Mouse (Mus musculus): ENCODE data around the gene Ckap5. TPM values are rescaled to one million over a fixed set of nuclear protein-coding genes. Genes with fewer than 3 reads are reported as not detected.

Ckap5 gene
- polyA plus RNA-seq, 1 experiment from 2014 or later: 153 TPM

DNA sequence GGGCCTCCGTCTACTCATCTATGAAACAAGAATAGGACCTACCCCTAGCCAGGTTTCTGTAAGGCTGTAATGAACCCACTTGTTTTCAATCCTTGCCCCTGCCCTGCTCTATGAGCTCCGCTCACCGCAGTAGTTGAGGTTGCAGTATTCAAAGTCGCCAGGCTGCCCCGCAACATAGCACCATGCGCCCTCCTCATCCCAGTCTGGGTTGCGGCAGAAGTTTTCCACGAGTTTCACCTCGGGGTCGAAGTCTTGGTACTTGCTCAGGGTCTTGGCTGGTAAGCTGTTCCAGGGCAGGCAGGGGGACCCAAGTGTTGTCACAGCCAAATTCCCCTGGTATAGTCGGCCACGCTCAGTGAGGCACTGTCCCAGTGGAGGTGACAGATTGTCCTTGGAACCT is 103.8 kb downstream of the Ckap5 start:
- Histone ChIP-seq H3K4me2 (replicated peaks) (no peak overlapping the region), H3K9me3 (no peaks in the 10 kb centered on the region), H3K27ac (no peak overlapping the region), H3K9ac (replicated peaks) (no peak overlapping the region), H3K27me3 (no peaks in the 10 kb centered on the region), H3K36me3 (no peaks in the 10 kb centered on the region), H3K4me1 (replicated peaks) (no peaks in the 10 kb centered on the region), H3K4me3 (replicated peaks) (no peak overlapping the region)
- no peak for ATAC-seq
- WGBS: 93% methylated on average over 12 of the region's 12 CpGs

DNA sequence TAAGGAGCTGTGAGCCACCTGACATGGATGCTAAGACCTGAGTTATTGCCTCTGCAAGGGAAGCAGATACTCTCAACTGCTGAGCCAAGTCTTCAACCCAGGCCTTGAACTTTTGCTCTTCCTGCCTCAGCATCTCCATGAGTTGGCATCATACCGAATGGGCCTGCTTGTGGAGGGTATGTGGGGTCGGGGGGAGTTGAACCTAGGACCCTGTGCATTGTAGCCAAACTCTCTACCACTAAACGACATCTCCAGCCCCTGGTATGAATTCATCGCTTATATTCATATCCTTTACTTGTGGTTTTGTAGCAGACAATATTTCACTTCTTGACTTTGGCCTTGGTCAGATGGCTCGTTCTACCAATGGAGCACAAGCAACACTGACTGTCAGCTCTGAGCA is 105.3 kb downstream of the Ckap5 start:
- no peaks in the 10 kb centered on the region for H3K27me3 ChIP-seq
- WGBS: 86% methylated on average over 5 of the region's 5 CpGs
- no peaks in the 10 kb centered on the region for H3K36me3 ChIP-seq
- no peak for ATAC-seq
- no peak overlapping the region for H3K4me2 ChIP-seq (replicated peaks)
- H3K4me1 ChIP-seq (replicated peaks): no peaks in the 10 kb centered on the region
- no peak overlapping the region for H3K27ac ChIP-seq
- no peak overlapping the region for H3K9ac ChIP-seq (replicated peaks)
- H3K4me3 ChIP-seq (replicated peaks): no peak overlapping the region
- H3K9me3 ChIP-seq: no peaks in the 10 kb centered on the region

DNA sequence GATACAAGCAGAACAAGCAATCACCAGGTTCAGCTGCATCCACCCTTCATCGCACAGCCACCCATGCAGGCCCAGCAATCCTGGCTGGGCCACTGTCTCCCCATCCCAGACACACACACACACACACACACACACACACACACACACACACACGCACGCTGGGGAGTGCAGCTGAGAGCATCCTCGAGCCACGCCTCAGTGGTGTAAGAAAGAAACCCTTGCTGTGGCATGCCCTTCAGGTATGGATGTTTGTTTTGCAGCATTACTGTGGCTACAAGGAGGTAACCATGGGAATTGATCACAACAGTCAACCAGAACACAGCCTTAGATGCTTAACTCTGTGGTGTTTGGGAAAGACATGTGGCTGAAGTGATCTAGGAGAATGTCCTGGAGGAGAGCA is 105.8 kb downstream of the Ckap5 start:
- Histone ChIP-seq H3K4me2 (replicated peaks) (no peak overlapping the region), H3K27me3 (no peaks in the 10 kb centered on the region), H3K9ac (replicated peaks) (no peak overlapping the region), H3K9me3 (no peaks in the 10 kb centered on the region), H3K36me3 (no peaks in the 10 kb centered on the region), H3K27ac (no peak overlapping the region), H3K4me1 (replicated peaks) (no peaks in the 10 kb centered on the region), H3K4me3 (replicated peaks) (no peak overlapping the region)
- 77% methylated on average over 5 of the region's 5 CpGs for WGBS
- ATAC-seq: no peak

DNA sequence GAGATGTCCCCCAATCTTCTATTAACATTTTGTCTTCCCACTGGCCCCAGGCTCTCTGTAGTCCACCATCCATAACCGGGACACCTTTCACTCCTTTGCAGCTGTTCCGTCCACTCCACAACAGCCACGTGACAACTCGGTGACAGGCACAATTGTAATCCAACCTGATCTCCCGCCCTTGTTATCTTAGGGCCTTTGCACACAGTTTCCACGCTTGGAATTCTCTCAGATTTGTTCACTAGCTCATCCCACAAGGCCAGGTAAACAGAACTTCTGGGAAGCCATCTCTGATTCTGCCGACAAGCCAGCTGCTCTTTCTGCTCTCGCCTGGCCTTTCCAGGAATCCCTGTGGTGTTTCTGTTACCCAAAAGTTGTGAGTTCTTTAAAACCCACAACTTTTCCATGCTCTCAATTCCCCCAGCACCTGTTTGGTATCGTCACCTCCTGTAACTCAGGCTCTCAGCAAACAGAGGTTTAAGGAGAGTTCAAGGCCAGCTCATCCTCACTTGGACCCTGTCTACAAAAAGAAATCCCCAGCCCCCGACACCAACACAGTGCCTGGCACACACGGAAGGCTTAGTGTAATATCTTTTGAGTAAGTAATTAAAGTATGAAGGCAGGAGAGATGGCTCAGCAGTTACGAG is 106.9 kb downstream of the Ckap5 start:
- H3K4me3 ChIP-seq (replicated peaks): no peak overlapping the region
- H3K4me1 ChIP-seq (replicated peaks): no peaks in the 10 kb centered on the region
- no peaks in the 10 kb centered on the region for H3K9me3 ChIP-seq
- 83% methylated on average over 12 of the region's 12 CpGs for WGBS
- ATAC-seq: no peak
- no peaks in the 10 kb centered on the region for H3K36me3 ChIP-seq
- H3K27ac ChIP-seq: no peak overlapping the region
- H3K4me2 ChIP-seq (replicated peaks): no peak overlapping the region
- no peaks in the 10 kb centered on the region for H3K27me3 ChIP-seq
- H3K9ac ChIP-seq (replicated peaks): no peak overlapping the region

DNA sequence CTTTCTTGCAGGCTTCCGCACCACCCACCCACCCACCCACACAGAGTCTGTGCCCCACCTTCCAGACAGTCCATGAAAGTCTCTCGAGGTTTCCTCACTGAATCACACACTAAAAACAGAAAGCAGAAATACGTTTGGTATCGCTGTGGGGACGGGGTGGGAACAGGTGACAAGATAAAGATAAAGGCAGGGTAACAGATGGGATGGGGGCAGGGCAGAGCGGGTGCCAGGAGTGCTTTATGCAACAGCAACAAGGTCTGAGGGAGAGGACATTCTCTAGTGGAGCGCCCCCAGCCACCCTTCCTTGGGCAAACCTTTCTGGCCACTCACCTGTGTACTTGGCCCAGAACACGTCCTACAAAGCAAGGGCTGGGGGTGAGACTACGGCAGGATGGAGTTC is 108.3 kb downstream of the Ckap5 start:
- ATAC-seq: no peak
- Histone ChIP-seq H3K4me2 (replicated peaks) (no peak overlapping the region), H3K9ac (replicated peaks) (no peak overlapping the region), H3K4me1 (replicated peaks) (no peaks in the 10 kb centered on the region), H3K4me3 (replicated peaks) (no peak overlapping the region), H3K27me3 (no peaks in the 10 kb centered on the region), H3K36me3 (no peaks in the 10 kb centered on the region), H3K27ac (no peak overlapping the region), H3K9me3 (no peaks in the 10 kb centered on the region)
- 82% methylated on average over 9 of the region's 9 CpGs for WGBS

DNA sequence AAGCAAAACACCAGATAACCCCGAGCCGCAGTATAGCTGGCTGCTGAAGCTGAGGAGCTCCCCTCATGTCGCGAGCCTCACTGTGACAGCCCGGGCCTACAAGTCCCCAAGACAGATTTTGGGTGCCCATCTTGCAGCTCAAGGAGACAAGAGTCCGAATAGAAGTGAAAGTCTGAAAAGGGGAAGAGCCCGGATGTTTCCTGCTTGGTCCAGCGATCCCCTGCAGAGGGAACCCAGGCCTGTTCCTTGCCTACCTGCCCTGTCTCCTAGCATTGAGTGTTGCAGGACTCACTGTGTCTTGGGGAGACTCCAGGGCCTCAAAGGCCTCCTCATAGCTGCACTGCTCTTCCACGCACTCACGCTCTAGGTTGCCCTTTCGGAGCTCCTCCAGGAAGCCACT is 108.9 kb downstream of the Ckap5 start:
- Histone ChIP-seq H3K36me3 (no peaks in the 10 kb centered on the region), H3K4me3 (replicated peaks) (no peak overlapping the region), H3K9me3 (no peaks in the 10 kb centered on the region), H3K4me1 (replicated peaks) (no peaks in the 10 kb centered on the region), H3K9ac (replicated peaks) (no peak overlapping the region), H3K4me2 (replicated peaks) (no peak overlapping the region), H3K27me3 (no peaks in the 10 kb centered on the region), H3K27ac (no peak overlapping the region)
- WGBS: 88% methylated on average over 11 of the region's 11 CpGs
- no peak for ATAC-seq

DNA sequence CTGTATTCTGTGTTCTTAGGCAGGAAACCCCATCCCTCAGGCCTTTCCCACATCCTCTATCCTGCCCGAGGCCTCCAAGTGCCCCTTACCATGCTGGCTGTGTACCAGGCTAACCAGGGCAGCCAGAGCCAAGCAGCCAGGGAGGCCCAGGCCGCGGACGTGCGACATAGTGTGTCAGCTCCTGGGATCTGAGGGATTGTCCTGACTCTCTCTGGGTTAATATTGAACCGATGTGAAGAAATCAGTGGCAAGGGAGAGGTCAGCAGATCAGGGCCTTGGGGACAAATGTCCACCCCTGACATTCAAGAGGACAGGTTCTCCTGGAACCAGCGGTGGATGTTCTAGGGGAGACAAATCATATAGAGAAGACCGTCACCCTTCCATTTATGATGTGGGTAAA is 109.7 kb downstream of the Ckap5 start, which contains the start of gene F2:
F2 (minus strand) TSS at position 186 of the 400 bp plus-strand sequence.
- no peak for ATAC-seq
- WGBS: 91% methylated on average over 8 of the region's 8 CpGs
- H3K4me1 ChIP-seq (replicated peaks): no peaks in the 10 kb centered on the region
- H3K27ac ChIP-seq: no peak within 1 kb of the TSS
- no peak within 1 kb of the TSS for H3K4me2 ChIP-seq (replicated peaks)
- H3K27me3 ChIP-seq: no peaks in the 10 kb centered on the region
- H3K9ac ChIP-seq (replicated peaks): no peak within 1 kb of the TSS
- no peaks in the 10 kb centered on the region for H3K9me3 ChIP-seq
- no peak within 1 kb of the TSS for H3K4me3 ChIP-seq (replicated peaks)
- peaks cover 2% of the 10 kb centered on the region; the same call in 1 of the 2 replicates for H3K36me3 ChIP-seq

GRCm38 (mm10) chr2:91636727-91637338 is 110.3 kb downstream of the Ckap5 start:
- no peaks in the 10 kb centered on the region for H3K9me3 ChIP-seq
- H3K27ac ChIP-seq: no peak overlapping the region
- no peaks in the 10 kb centered on the region for H3K27me3 ChIP-seq
- H3K4me1 ChIP-seq (replicated peaks): no peaks in the 10 kb centered on the region
- peaks cover 6% of the 10 kb centered on the region; the same call in 1 of the 2 replicates for H3K36me3 ChIP-seq
- 81% methylated on average over 5 of the region's 5 CpGs for WGBS
- ATAC-seq: no peak
- no peak overlapping the region for H3K9ac ChIP-seq (replicated peaks)
- no peak overlapping the region for H3K4me3 ChIP-seq (replicated peaks)
- H3K4me2 ChIP-seq (replicated peaks): no peak overlapping the region

GRCm38 (mm10) chr2:91638931-91639330 is 112.4 kb downstream of the Ckap5 start:
- no peak overlapping the region for H3K4me2 ChIP-seq (replicated peaks)
- WGBS: 85% methylated on average over 6 of the region's 6 CpGs

DNA sequence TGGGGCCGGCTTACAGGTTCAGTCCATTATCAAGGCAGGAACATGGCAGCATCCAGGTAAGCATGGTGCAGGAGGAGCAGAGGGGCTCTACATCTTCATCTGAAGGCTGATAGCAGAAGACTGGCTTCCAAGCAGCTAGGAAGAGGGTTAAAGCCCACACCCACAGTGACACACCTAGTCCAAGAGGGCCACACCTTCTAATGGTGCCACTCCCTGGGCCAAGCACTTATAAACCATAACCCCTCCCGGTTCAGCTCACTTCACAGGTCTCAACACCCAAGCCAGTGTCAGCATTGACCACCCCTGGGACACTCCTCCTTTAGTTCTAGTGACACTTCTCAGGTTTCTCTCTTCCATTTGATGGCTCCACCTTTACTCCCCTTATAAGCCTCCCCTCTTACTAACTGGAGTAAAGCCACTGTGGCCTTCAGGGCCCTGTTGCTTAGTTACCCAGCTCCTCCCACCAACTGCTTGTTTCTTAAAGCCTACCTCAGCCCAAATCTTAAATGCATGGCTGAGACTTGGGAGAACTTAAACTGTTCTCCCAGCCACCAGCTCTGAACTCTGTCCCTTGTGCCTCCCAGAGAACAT is 116.4 kb downstream of the Ckap5 start:
- no peak overlapping the region for H3K4me3 ChIP-seq (replicated peaks)
- H3K9ac ChIP-seq (replicated peaks): no peak overlapping the region
- no peaks in the 10 kb centered on the region for H3K27me3 ChIP-seq
- no peaks in the 10 kb centered on the region for H3K9me3 ChIP-seq
- peaks cover 63% of the 10 kb centered on the region for H3K36me3 ChIP-seq
- no peak overlapping the region for H3K27ac ChIP-seq
- WGBS: 93% methylated on average over 2 of the region's 2 CpGs
- no peaks in the 10 kb centered on the region; the same call in 1 of the 2 replicates for H3K4me1 ChIP-seq (replicated peaks)
- H3K4me2 ChIP-seq (replicated peaks): no peak overlapping the region
- ATAC-seq: no peak

More at GRCm38 (mm10) chr2:91638931-91639330, 112.4 kb downstream of the Ckap5 start:
- Histone ChIP-seq H3K9ac (replicated peaks) (no peak overlapping the region), H3K9me3 (no peaks in the 10 kb centered on the region), H3K4me3 (replicated peaks) (no peak overlapping the region), H3K4me1 (replicated peaks) (no peaks in the 10 kb centered on the region), H3K36me3 (peaks cover 23% of the 10 kb centered on the region), H3K27ac (no peak overlapping the region), H3K27me3 (no peaks in the 10 kb centered on the region)
- ATAC-seq: no peak

- H3K9ac ChIP-seq (replicated peaks): no peak overlapping the region
- no peak for ATAC-seq
- 95% methylated on average over 11 of the region's 11 CpGs for WGBS
- peaks cover 65% of the 10 kb centered on the region for H3K36me3 ChIP-seq
- H3K4me2 ChIP-seq (replicated peaks): no peak overlapping the region
- H3K27me3 ChIP-seq: no peaks in the 10 kb centered on the region
- no peak overlapping the region for H3K27ac ChIP-seq
- no peaks in the 10 kb centered on the region for H3K9me3 ChIP-seq
- no peak overlapping the region for H3K4me3 ChIP-seq (replicated peaks)
- peaks cover 8% of the 10 kb centered on the region for H3K4me1 ChIP-seq (replicated peaks)
These were observed 117.5 kb downstream of the Ckap5 start for GRCm38 (mm10) chr2:91644021-91644420.

- peaks cover 65% of the 10 kb centered on the region for H3K36me3 ChIP-seq
- ATAC-seq: no peak
These were observed 118.8 kb downstream of the Ckap5 start for GRCm38 (mm10) chr2:91645354-91645753.

More at GRCm38 (mm10) chr2:91645354-91645753, 118.8 kb downstream of the Ckap5 start:
- no peaks in the 10 kb centered on the region for H3K27me3 ChIP-seq
- no peak overlapping the region for H3K4me2 ChIP-seq (replicated peaks)
- WGBS: 98% methylated on average over 15 of the region's 15 CpGs
- H3K27ac ChIP-seq: no peak overlapping the region
- H3K9ac ChIP-seq (replicated peaks): no peak overlapping the region
- peaks cover 11% of the 10 kb centered on the region for H3K4me1 ChIP-seq (replicated peaks)
- no peak overlapping the region for H3K4me3 ChIP-seq (replicated peaks)
- no peaks in the 10 kb centered on the region for H3K9me3 ChIP-seq

All from midbrain, embryonic 13.5 days (tissue).